Mouse (Mus musculus): ENCODE results near the gene Xaf1.

The Xaf1 gene

DNA sequence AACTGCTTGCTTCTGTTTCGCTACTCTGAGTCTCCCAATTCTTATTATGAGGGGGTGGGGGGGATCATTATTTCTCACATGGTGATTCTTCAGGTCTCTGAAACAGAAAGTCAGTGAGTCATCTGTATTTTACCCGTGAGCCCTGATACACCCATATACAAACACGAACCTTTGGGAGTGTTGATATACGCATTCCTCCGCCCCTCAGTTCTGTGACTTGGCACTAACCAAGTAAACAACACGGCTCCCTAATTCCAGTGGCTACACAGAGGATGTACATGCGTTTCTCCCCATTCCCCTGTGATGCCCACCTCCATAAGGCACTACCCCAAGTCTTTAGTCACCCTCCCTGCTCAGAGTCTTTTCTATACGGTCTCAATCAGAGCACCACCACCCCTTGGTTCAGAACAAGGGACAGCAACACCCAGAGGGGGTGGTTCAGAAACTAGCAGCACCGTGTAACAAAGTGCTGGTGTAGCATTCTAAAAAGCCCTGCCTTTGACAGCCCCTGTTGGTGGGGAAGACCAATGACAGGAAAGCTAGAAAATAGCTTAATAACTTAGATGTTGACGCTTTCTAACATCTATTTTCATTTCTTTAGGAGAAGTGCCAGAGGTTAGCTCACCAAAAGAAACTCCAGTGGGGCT is 10.0 kb downstream of the Xaf1 start:
- 82% methylated on average over 10 of the region's 10 CpGs for WGBS

GRCm38 (mm10) chr11:72314151-72314895 is 12.9 kb downstream of the Xaf1 start, which contains the start of gene Fbxo39:
Gene Fbxo39 (plus strand): TSS chr11:72314444.
- WGBS = 8% methylated on average over 42 of the region's 42 CpGs

- 81% methylated on average over 5 of the region's 5 CpGs for WGBS
These were observed 16.6 kb downstream of the Xaf1 start for GRCm38 (mm10) chr11:72318026-72318425.

GRCm38 (mm10) chr11:72324431-72324830 is 23.0 kb downstream of the Xaf1 start:
- 81% methylated on average over 3 of the region's 3 CpGs for WGBS

DNA sequence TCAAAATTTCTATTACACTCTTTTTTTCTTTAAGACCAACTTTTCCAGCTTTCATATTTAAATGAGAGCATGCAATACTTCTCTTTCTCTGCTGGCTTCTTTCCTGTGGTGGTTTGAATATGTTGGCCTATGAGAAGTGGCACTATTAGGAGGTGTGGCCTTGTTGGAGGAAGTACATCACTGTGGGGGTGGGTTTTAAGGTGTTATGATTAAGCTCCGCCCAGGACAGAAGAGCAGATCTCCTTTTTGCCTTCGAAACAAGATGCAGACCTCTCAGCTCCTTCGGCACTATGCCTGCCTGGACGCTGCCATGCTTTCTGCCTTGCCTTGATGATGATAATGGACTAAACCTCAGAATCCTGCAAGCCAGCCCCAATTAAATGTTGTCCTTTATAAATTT is 24.3 kb downstream of the Xaf1 start:
- 95% methylated on average over 4 of the region's 4 CpGs for WGBS

GRCm38 (mm10) chr11:72332951-72333667 is 31.7 kb downstream of the Xaf1 start:
- WGBS = 65% methylated on average over 9 of the region's 9 CpGs

DNA sequence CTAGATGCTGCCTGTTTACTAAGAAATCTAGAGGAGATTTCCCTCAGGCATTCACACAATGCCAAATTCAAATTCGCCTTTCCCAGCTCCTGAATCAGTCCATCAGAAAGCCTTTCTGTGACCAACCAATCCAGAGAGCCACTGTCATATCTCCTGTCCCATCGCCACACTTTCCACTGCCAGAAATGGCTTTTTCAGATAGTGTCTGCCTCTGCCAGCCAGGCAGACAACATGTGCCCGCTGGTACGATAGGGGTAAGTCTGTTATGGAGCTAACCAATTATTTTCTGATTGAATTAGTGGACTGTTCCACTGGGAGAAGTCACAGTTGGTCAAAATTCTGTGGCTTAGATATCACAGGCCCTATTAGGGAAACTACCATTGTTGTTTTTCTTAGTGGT is 33.2 kb downstream of the Xaf1 start:
- WGBS = 81% methylated on average over 4 of the region's 4 CpGs

GRCm38 (mm10) chr11:72336726-72337125 is 35.3 kb downstream of the Xaf1 start:
- WGBS = 79% methylated on average over 8 of the region's 8 CpGs

DNA sequence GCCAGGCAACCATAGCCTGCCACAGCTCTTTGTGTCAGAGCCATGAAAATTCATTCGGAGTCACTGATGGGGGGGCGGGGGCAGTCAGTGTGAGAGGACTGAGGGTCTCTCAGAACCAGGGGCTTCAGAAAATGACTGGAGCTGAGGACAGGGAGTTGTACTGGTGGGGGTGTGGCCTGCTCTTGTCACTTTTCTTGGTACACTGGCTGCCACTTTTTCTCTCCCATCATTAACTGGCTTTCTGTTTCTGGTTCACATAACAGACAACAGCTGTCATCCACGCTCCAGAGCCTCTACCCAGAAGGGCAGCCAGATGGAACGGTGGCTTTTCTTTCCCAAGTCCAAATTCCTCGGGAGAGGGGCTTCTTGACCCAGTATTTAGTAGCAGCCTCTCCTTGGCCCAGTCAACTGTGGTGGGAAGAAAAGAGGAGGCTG is 37.0 kb downstream of the Xaf1 start:
- WGBS = 43% methylated on average over 5 of the region's 5 CpGs

DNA sequence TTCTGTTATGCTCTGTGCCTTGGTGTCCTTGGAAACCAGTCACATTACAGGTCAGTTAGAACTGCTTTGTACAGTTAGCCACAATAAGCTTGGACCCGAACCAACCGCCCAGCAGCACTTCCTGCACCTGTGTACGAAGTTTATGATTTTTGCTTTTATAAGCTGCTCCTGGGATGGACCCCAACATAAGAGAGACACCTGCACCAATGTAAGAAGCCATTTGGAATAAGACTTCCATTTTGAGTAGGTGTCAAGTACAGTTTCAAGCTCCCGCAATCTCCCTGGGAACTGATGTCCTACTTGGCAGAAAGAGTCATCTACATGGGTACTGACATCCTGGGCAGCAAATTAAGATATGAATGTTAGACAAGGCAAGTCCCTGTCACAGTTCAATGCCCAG is 38.3 kb downstream of the Xaf1 start:
- WGBS = 72% methylated on average over 4 of the region's 4 CpGs

- whole genome bisulfite sequencing = 11% methylated on average over 7 of the region's 7 CpGs
These were observed 41.3 kb downstream of the Xaf1 start for GRCm38 (mm10) chr11:72342549-72343237.

DNA sequence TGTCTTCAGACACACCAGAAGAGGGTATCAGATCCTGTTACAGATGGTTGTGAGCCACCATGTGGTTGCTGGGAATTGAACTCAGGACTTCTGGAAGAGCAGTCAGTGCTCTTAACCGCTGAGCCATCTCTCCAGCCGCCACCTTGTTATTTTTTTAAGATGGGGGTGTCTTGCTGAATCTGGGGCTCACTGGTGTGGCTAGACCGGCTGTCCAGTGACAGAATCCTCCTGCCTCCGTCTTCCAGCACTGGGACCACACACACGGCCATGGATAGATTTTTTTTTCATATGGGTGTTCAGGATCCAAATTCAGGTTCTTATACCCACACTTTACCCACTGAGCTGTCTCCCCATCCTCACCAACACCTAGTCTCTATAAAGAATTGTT is 41.8 kb downstream of the Xaf1 start:
- WGBS = 88% methylated on average over 5 of the region's 5 CpGs

- WGBS = 38% methylated on average over 8 of the region's 8 CpGs
These were observed 42.5 kb downstream of the Xaf1 start for GRCm38 (mm10) chr11:72343904-72344303.

DNA sequence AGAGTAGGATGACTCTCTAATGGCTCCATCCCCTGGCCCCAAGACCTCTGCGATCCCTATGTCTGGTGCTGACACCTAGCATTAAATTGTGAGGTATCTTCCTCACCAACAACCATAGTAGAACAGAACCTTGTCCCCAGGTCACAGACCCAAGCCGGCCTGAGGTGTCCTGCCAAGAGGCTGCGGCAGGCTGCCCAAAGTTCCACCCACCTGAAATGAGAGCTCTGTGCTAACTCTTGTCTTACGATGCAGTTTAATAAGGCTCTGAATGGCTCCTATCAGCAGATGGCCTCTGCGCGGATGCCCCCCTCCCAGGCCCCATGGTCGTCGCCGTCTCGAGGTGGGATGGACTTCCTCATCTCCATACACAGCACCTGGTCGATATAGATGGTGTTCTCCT is 43.1 kb downstream of the Xaf1 start:
- WGBS = 91% methylated on average over 11 of the region's 11 CpGs

DNA sequence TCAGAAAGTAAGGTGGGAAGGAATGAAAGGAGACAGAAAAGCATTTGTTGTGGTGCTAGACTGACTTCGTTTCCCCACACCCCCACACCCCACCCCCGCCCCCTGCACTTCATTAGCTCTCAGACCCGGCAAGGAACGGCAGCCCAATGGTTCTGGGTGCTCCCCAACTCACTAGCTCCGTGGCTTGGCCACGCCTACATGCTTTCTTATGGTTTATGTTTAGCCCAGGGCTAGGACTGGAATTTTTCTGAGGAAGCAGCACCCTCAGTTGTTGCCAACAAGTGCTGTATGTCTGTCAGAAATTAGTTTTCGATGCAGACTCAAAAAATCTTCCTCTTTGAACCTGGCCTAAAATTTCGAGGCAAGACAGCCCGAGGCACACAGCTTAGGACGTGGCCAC is 47.1 kb downstream of the Xaf1 start:
- 38% methylated on average over 10 of the region's 10 CpGs for WGBS

GRCm38 (mm10) chr11:72349016-72349415 is 47.6 kb downstream of the Xaf1 start:
- 32% methylated on average over 8 of the region's 8 CpGs for WGBS

GRCm38 (mm10) chr11:72349652-72350051 is 48.2 kb downstream of the Xaf1 start:
- 67% methylated on average over 4 of the region's 4 CpGs for WGBS

DNA sequence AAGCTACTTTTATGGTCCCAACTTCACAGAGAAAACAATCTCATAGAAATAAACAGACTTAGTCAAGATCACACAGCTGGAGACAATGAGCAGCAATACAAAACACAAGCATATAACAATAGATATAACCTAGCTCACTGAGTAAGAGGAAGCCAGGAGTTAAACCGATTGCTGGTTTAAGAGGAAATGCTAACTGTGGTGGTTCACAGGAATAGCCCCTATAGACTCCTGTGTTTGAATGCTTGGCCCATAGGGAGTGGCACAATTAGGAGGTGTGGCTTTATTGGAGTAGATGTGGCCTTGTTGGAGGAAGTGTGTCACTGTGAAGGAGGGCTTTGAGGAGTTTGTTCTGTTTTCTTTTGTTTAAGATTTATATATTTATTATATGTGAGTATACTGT is 50.8 kb downstream of the Xaf1 start:
- WGBS = 77% methylated on average over 1 of the region's 1 CpGs

DNA sequence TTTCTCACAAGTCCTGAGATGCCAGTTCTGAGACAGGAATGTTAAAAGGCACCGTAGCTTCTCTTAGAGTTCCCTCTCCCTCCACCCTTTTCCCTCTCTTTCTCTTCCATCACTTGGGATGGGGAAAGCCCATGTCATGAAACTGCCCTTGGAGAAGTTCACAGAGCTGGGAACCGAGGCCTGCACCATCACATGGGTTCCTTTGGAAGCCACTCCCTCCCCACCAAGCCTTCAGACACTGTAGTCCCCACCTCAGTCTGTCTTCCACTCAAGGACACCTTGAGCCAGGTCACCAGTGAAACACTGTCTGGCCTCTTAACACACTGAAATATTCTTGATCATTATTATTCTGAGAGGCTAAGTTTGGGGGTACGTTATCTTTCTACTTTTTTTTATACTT is 51.8 kb downstream of the Xaf1 start:
- 89% methylated on average over 3 of the region's 3 CpGs for WGBS

DNA sequence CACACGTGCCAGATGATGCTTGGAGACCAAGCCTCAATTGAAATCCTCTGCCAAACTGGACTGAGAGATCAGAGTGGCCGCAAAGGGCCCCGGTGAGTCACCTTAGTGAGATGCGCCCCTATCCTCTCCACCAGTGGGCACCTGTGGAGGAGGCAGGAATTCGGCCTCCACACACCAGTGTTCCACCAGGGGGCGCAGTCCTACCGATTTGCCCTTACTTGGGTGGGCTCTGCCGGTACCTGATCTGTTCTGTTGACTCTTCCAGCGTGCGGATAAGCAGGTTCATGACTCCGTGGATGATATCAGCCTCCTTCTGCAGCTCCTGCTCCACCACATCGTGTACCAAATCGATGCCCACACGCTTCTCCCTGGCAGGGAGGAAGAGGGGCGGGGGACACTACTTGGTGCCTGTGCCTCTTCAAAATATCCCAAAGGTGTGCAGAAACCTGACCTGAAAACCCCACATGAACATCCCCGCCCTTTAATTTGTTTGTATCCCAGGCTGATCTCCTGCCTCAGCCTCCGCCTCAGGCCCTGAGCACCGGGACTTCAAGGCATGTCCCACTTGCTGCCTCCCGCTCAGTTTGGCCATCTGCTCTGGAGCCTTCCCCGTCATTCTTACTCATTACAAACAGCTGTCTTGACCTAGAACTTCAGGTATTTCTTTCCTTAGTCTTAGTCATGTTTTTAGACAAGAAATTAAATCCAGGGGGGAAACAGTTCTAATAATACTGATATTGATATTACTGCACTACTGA is 53.7 kb downstream of the Xaf1 start:
- 26% methylated on average over 20 of the region's 20 CpGs for WGBS

Data from cerebral cortex, adult 2 months (tissue).